Mouse (Mus musculus): Measurements from ENCODE around the gene 9830107B12Rik. TPM values are rescaled to one million over a fixed set of nuclear protein-coding genes. Genes with fewer than 3 reads are reported as not detected.

9830107B12Rik gene
- total and polyA plus RNA-seq, 2 experiments = not detected

GRCm38 (mm10) chr17:48120456-48120855, 25.6 kb downstream of the 9830107B12Rik start:
- TF ChIP-seq POLR2A (IDR thresholded peaks at IDR 0.05; ENCODE audit: extremely low read depth, insufficient read depth, low read length) (no peak), CTCF (IDR thresholded peaks at IDR 0.05; ENCODE audit: low read depth, low read length) (no peak)
- DNase-seq (ENCODE audit: extremely low read depth, low read depth, low spot score) = no peak
- WGBS = 96% methylated on average over 20 of the region's 20 CpGs

DNA sequence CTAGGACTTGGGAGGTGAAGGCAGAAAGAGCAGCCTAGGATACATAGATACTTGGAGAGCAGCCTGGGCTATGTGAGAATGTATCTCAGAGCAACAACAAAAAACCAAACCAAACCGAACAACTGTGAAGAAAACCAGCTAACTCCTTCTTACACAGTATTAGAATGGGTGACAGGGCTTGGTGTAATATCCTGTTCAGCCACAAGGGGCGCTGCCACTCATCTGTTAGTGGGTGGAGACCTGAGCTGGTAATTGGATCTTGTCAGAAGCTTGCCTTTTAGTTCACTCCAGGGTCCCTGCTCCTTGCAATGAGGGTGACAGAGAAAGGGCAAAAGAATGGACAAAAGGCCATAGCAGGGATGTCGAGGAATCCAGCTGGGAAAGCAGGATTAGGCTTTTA, 26.4 kb downstream of the 9830107B12Rik start:
- peak; percentile 48 for DNase-seq (ENCODE audit: extremely low read depth, low read depth, low spot score)
- WGBS = 23% methylated on average over 3 of the region's 3 CpGs

More at GRCm38 (mm10) chr17:48120456-48120855, 25.6 kb downstream of the 9830107B12Rik start:
- Histone ChIP-seq H3K9ac (ENCODE audit: low read depth, low read length) (no peak overlapping the region), H3K4me1 (ENCODE audit: control insufficient read depth, insufficient read depth, low read length) (no peaks in the 10 kb centered on the region), H3K27me3 (ENCODE audit: control insufficient read depth, insufficient read depth, low read length) (no peaks in the 10 kb centered on the region), H3K36me3 (ENCODE audit: control insufficient read depth, insufficient read depth, low read length) (no peaks in the 10 kb centered on the region), H3K79me2 (ENCODE audit: control insufficient read depth, insufficient read depth, low read length) (no peaks in the 10 kb centered on the region), H3K27ac (replicated peaks; ENCODE audit: insufficient read depth, low read depth, low read length) (no peak overlapping the region), H3K4me3 (ENCODE audit: insufficient read depth, low read depth, low read length) (no peak overlapping the region)

GRCm38 (mm10) chr17:48118570-48118969, 27.5 kb downstream of the 9830107B12Rik start:
- Histone ChIP-seq H3K27ac (replicated peaks; ENCODE audit: insufficient read depth, low read depth, low read length) (no peak overlapping the region), H3K9ac (ENCODE audit: low read depth, low read length) (no peak overlapping the region), H3K36me3 (ENCODE audit: control insufficient read depth, insufficient read depth, low read length) (no peaks in the 10 kb centered on the region), H3K4me1 (ENCODE audit: control insufficient read depth, insufficient read depth, low read length) (no peaks in the 10 kb centered on the region), H3K27me3 (ENCODE audit: control insufficient read depth, insufficient read depth, low read length) (no peaks in the 10 kb centered on the region), H3K79me2 (ENCODE audit: control insufficient read depth, insufficient read depth, low read length) (no peaks in the 10 kb centered on the region), H3K4me3 (ENCODE audit: insufficient read depth, low read depth, low read length) (no peak overlapping the region)
- WGBS = 63% methylated on average over 1 of the region's 1 CpGs
- no peak for DNase-seq (ENCODE audit: extremely low read depth, low read depth, low spot score)
- TF ChIP-seq POLR2A (IDR thresholded peaks at IDR 0.05; ENCODE audit: extremely low read depth, insufficient read depth, low read length) (no peak), CTCF (IDR thresholded peaks at IDR 0.05; ENCODE audit: low read depth, low read length) (no peak)

More for the DNA sequence above, 26.4 kb downstream of the 9830107B12Rik start:
- Histone ChIP-seq H3K27me3 (ENCODE audit: control insufficient read depth, insufficient read depth, low read length) (no peaks in the 10 kb centered on the region), H3K4me1 (ENCODE audit: control insufficient read depth, insufficient read depth, low read length) (no peaks in the 10 kb centered on the region), H3K79me2 (ENCODE audit: control insufficient read depth, insufficient read depth, low read length) (no peaks in the 10 kb centered on the region), H3K36me3 (ENCODE audit: control insufficient read depth, insufficient read depth, low read length) (no peaks in the 10 kb centered on the region), H3K9ac (ENCODE audit: low read depth, low read length) (no peak overlapping the region), H3K27ac (replicated peaks; ENCODE audit: insufficient read depth, low read depth, low read length) (no peak overlapping the region), H3K4me3 (ENCODE audit: insufficient read depth, low read depth, low read length) (no peak overlapping the region)
- TF ChIP-seq POLR2A (IDR thresholded peaks at IDR 0.05; ENCODE audit: extremely low read depth, insufficient read depth, low read length) (no peak), CTCF (IDR thresholded peaks at IDR 0.05; ENCODE audit: low read depth, low read length) (peak; percentile 79)

GRCm38 (mm10) chr17:48110547-48111287, 35.4 kb downstream of the 9830107B12Rik start:
- Histone ChIP-seq H3K4me1 (ENCODE audit: control insufficient read depth, insufficient read depth, low read length) (no peaks in the 10 kb centered on the region), H3K4me3 (ENCODE audit: insufficient read depth, low read depth, low read length) (no peak overlapping the region), H3K27me3 (ENCODE audit: control insufficient read depth, insufficient read depth, low read length) (no peaks in the 10 kb centered on the region), H3K9ac (ENCODE audit: low read depth, low read length) (no peak overlapping the region), H3K27ac (replicated peaks; ENCODE audit: insufficient read depth, low read depth, low read length) (no peak overlapping the region), H3K36me3 (ENCODE audit: control insufficient read depth, insufficient read depth, low read length) (no peaks in the 10 kb centered on the region), H3K79me2 (ENCODE audit: control insufficient read depth, insufficient read depth, low read length) (no peaks in the 10 kb centered on the region)
- DNase-seq (ENCODE audit: extremely low read depth, low read depth, low spot score) = peak; percentile 30
- TF ChIP-seq POLR2A (IDR thresholded peaks at IDR 0.05; ENCODE audit: extremely low read depth, insufficient read depth, low read length) = no peak
- peak; percentile 67 for TF ChIP-seq CTCF (IDR thresholded peaks at IDR 0.05; ENCODE audit: low read depth, low read length)
- 49% methylated on average over 8 of the region's 8 CpGs for WGBS

GRCm38 (mm10) chr17:48108520-48108919, 37.5 kb downstream of the 9830107B12Rik start:
- Histone ChIP-seq H3K9ac (ENCODE audit: low read depth, low read length) (no peak overlapping the region), H3K27me3 (ENCODE audit: control insufficient read depth, insufficient read depth, low read length) (no peaks in the 10 kb centered on the region), H3K4me1 (ENCODE audit: control insufficient read depth, insufficient read depth, low read length) (no peaks in the 10 kb centered on the region), H3K79me2 (ENCODE audit: control insufficient read depth, insufficient read depth, low read length) (no peaks in the 10 kb centered on the region), H3K4me3 (ENCODE audit: insufficient read depth, low read depth, low read length) (no peak overlapping the region), H3K27ac (replicated peaks; ENCODE audit: insufficient read depth, low read depth, low read length) (no peak overlapping the region), H3K36me3 (ENCODE audit: control insufficient read depth, insufficient read depth, low read length) (no peaks in the 10 kb centered on the region)
- no peak for DNase-seq (ENCODE audit: extremely low read depth, low read depth, low spot score)
- TF ChIP-seq CTCF (IDR thresholded peaks at IDR 0.05; ENCODE audit: low read depth, low read length) (no peak), POLR2A (IDR thresholded peaks at IDR 0.05; ENCODE audit: extremely low read depth, insufficient read depth, low read length) (no peak)
- WGBS = 88% methylated on average over 3 of the region's 3 CpGs

- H3K4me1 ChIP-seq (ENCODE audit: control insufficient read depth, insufficient read depth, low read length) = no peaks in the 10 kb centered on the region
- no peak overlapping the region for H3K4me3 ChIP-seq (ENCODE audit: insufficient read depth, low read depth, low read length)
- DNase-seq (ENCODE audit: extremely low read depth, low read depth, low spot score) = no peak
- no peak overlapping the region for H3K9ac ChIP-seq (ENCODE audit: low read depth, low read length)
- 74% methylated on average over 6 of the region's 6 CpGs for WGBS
- no peaks in the 10 kb centered on the region for H3K27me3 ChIP-seq (ENCODE audit: control insufficient read depth, insufficient read depth, low read length)
- H3K36me3 ChIP-seq (ENCODE audit: control insufficient read depth, insufficient read depth, low read length) = no peaks in the 10 kb centered on the region
- no peak overlapping the region for H3K27ac ChIP-seq (replicated peaks; ENCODE audit: insufficient read depth, low read depth, low read length)
- TF ChIP-seq CTCF (IDR thresholded peaks at IDR 0.05; ENCODE audit: low read depth, low read length) = no peak
- no peak for TF ChIP-seq POLR2A (IDR thresholded peaks at IDR 0.05; ENCODE audit: extremely low read depth, insufficient read depth, low read length)
- no peaks in the 10 kb centered on the region for H3K79me2 ChIP-seq (ENCODE audit: control insufficient read depth, insufficient read depth, low read length)
Measured at GRCm38 (mm10) chr17:48107862-48108261, 38.2 kb downstream of the 9830107B12Rik start.

Data from liver, adult 2 months (tissue).